Mouse (Mus musculus) ovary, postnatal 14 days (tissue): ENCODE measurements at regions not wholly inside any gene's neighbourhood (a gene's known extent, or its start where the extent isn't known, plus 50 kb on each side); places are given as distances from the start of the nearest gene placed in this dataset.

Experiments used
- DNase-seq: peaks from one replicate; pipeline ENCODE4 v3.0.0; 2022; ENCODE audit warnings: low spot score

- no peak for DNase-seq
Observed at GRCm38 (mm10) chr2:56083226-56083625, 647.5 kb downstream of the Kcnj3 start.

GRCm38 (mm10) chr2:56109531-56109930 is 673.8 kb downstream of the Kcnj3 start:
- DNase-seq: no peak

DNA sequence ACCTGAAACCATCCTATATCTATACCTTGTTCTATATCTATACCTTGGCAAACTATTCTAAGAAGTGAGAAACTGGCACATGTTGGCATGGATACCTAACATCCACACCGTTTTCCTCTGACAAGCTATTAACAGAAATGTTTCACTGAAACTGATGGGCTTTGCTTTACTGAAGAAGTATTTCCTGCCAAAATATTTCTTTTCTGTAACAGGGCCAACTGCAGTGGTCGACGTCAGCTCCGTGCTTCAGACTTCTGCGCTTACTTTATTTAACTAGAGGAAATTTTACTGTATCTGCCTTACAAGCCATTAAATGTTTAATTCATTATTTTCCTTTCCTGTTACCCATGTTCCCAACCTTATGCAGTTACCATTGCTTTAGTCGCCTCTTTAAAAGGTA is 674.2 kb downstream of the Kcnj3 start:
- no peak for DNase-seq

DNA sequence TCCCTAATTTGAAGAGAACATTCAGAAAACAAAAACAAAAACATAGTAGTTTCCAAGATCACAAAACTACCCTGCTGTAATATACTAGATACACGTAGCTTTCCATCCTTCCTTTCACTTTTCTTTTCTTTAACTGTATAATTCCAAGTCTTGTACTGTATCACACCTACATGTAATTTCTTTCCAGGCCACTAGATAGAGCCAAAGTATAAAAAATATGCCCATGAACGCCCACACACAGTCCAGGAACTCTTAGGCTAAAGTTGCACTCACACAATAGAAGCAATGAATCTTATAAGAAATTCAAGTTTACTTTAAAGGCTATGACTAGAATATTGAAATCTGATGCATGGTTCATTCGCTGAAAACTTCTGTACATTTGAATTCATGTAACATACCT is 678.7 kb downstream of the Kcnj3 start:
- peak; percentile 26 for DNase-seq

GRCm38 (mm10) chr2:56119368-56119767 is 683.6 kb downstream of the Kcnj3 start:
- peak; percentile 5 for DNase-seq

- no peak for DNase-seq
Observed at GRCm38 (mm10) chr2:56147107-56147615, 711.4 kb downstream of the Kcnj3 start.

GRCm38 (mm10) chr2:56196449-56196848 is 760.7 kb downstream of the Kcnj3 start:
- DNase-seq: no peak

DNA sequence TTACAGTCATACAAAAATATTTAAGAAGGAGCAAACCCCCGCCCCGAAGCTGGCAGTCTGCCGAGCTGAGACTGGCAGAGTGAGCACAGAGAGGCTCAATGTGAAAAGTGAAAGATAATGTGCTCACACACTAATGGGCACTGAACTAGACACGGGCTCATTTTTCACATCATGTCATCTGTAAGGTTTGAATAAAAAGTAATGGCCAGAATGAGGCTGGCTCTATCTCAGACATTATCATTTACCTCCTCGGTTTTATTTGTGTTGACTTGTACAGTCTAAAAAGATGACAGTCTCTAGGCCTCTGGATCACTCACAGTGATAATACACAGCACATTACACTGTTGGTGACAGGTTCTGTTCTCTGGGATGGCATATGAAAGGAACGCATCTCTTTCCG is 791.7 kb downstream of the Kcnj3 start:
- no peak for DNase-seq

GRCm38 (mm10) chr2:56233042-56233441 is 797.3 kb downstream of the Kcnj3 start:
- no peak for DNase-seq

DNA sequence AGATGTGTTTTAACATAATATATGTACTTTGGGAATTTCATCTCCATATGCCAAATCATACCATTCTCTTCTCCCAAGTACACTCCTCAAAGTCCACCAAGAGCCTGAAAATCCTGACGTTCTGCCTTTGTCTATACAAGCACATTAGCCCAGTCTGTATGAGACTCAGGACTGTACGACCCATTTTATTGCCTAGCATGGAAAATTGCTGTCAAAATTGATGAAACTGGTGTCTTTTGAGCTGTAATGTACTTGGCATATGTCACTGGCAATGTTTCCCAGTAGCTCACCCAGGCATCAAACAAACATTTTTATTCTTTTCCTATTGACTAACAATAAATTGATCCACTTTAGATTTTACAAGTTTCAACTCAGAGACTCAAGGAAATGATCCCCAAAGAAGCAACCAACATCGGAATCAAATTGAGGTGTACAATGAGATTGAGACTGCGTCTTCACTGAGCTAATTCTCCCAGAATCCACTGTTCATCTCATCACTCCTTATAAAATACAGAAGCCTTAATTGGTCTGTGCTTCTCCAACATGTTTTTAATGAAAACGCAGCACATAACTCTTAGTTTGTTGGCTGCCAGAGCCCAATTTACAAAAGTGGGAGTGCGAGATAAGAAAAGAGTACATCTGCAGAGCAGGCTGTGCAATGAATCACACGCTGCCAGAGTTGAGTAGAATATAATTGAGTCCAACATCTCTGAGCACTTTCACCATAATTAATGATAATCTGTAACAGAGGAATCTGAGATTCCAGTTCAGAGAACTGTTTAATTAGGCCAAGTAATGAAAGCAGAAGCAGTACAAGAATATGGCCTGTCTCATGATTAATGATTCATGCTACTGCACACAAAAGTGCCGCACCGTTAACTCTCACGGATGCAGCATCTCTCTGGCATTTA is 821.5 kb downstream of the Kcnj3 start:
- no peak for DNase-seq

- DNase-seq: no peak
Observed at GRCm38 (mm10) chr2:56304920-56305319, 818.9 kb downstream of the Nr4a2 start.

DNA sequence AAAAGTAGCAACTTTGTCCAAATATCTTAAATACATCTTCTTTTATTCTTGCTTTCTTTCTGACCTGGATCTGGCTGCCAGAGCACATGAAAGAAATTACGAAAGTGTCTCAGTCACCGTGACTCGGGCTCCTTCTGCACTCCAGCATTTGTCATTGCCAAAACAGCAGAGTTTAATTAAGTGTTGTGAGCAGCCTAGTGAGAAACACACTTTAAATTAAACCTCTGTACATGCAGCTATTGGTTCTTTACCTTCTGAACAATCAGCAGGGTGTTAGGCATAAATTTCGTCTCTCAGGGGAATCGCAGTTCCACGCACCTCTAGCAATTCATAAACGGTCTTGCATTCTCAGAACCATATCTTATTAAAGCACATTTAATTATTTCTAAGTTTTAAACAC is 802.1 kb downstream of the Nr4a2 start:
- no peak for DNase-seq

- no peak for DNase-seq
Observed at GRCm38 (mm10) chr2:56322508-56322907, 801.3 kb downstream of the Nr4a2 start.

DNA sequence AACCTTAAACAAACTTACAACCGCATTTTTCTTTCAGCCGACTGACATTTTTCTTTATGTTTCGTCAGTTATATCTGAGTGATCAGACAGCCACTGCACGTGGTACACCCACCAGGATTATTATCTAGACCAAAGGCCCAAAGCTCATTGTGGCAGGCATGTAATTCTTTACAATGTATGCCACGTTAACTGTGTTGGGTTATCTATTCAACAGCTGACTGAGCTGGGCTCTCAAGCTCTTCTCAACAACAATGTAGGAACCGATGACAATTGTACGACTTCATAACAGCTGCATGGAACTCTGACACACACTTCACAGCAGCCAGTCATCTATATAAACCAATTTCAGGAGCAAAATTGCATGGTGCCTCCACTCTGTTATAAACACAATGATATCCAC is 787.8 kb downstream of the Nr4a2 start:
- DNase-seq: no peak

DNA sequence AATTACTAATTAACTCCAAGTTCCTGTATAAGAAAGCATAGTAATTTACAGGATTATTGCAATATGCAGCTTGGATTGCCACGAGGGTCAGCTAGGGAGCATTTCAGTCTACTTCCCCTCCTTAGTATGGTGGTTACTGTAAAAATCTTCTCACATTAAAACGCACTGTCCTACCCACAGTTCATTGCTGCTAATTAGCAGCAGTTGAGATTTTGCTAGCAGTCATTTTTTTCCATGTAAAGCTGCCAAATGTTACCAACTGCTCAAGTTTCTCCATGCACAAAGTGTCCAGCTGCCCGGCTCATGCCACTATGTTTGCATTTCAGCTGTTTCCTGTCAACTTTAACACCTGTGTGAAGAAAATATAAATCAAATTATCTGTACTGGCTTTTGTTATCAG is 759.7 kb downstream of the Nr4a2 start:
- DNase-seq: no peak
